Mouse (Mus musculus) adrenal gland, postnatal 14 days (tissue): Measurements from ENCODE around the gene Ifi27l2b. TPM values are rescaled to one million over a fixed set of nuclear protein-coding genes. Genes with fewer than 3 reads are reported as not detected.

Experiments
- DNase-seq: peaks from one replicate; pipeline ENCODE4 v3.0.0; 2021; ENCODE audit warnings: mixed read lengths
- total RNA-seq: library from RNA; stranded (reverse); gene quantifications from 2 replicates; pipeline ENCODE4 v1.2.3, GENCODE M21; 2021

Ifi27l2b gene
- total RNA-seq, 1 experiment from 2014 or later, result not detected

GRCm38 (mm10) chr12:103437601-103438000 is 19.4 kb downstream of the Ifi27l2b start:
- DNase-seq, result peak; percentile 54

GRCm38 (mm10) chr12:103434861-103435260 is 22.2 kb downstream of the Ifi27l2b start:
- no peak for DNase-seq

- DNase-seq, result peak; percentile 88
Measured at GRCm38 (mm10) chr12:103433986-103434731, 22.9 kb downstream of the Ifi27l2b start, which contains the start of gene Ifi27. Ifi27 (plus strand) TSS chr12:103434211.

- peak; percentile 80 for DNase-seq
Measured at GRCm38 (mm10) chr12:103433430-103433829, 23.6 kb downstream of the Ifi27l2b start.

- DNase-seq, result peak; percentile 3
Measured at GRCm38 (mm10) chr12:103426710-103427109, 30.3 kb downstream of the Ifi27l2b start.

- peak; percentile 98 for DNase-seq
Measured at GRCm38 (mm10) chr12:103425729-103426470, 31.1 kb downstream of the Ifi27l2b start, which contains the start of gene Ddx24. Ddx24 (minus strand) TSS chr12:103425830.

GRCm38 (mm10) chr12:103425016-103425728 is 31.9 kb downstream of the Ifi27l2b start:
- peak; percentile 6 for DNase-seq

- DNase-seq, result peak; percentile 2
Measured at GRCm38 (mm10) chr12:103408144-103408543, 48.9 kb downstream of the Ifi27l2b start.

GRCm38 (mm10) chr12:103407720-103408119 is 49.3 kb downstream of the Ifi27l2b start, which contains the start of gene 9330161L09Rik:
9330161L09Rik (minus strand) TSS chr12:103407820.
- peak; percentile 2 for DNase-seq

GRCm38 (mm10) chr12:103404131-103404530 is 52.9 kb downstream of the Ifi27l2b start:
- DNase-seq, result no peak

Other genes starting within 250 kb of the Ifi27l2b start
- 2.1 and 2.3 TPM in 2 replicates for gene Prima1, start 215.1 kb downstream of the Ifi27l2b start, total RNA-seq
- gene Fam181a, start 146.2 kb downstream of the Ifi27l2b start, total RNA-seq, result not detected in 2 replicates
- 1.1 and 2.2 TPM in 2 replicates for gene Asb2, start 101.2 kb downstream of the Ifi27l2b start, total RNA-seq
- gene Otub2, start 68.5 kb downstream of the Ifi27l2b start, total RNA-seq, result 3.1 and 3.7 TPM in 2 replicates
- gene 9330161L09Rik, start 49.4 kb downstream of the Ifi27l2b start, total RNA-seq, result 0.90 and 0.93 TPM in 2 replicates
- 92.3 and 99.1 TPM in 2 replicates for gene Ddx24, start 31.4 kb downstream of the Ifi27l2b start, total RNA-seq
- gene Ifi27, start 23.0 kb downstream of the Ifi27l2b start, total RNA-seq, result 1,163 and 1,199 TPM in 2 replicates
- 15.4 and 19.7 TPM in 2 replicates for gene Ifi27l2a, start 13.5 kb downstream of the Ifi27l2b start, total RNA-seq
- 2.9 and 3.2 TPM in 2 replicates for gene Ppp4r4, start 75.1 kb upstream of the Ifi27l2b start, total RNA-seq
- 2.9 and 17.0 TPM in 2 replicates for gene Serpina10, start 174.2 kb upstream of the Ifi27l2b start, total RNA-seq
- gene Serpina6, start 200.0 kb upstream of the Ifi27l2b start, total RNA-seq, result 5.4 and 113 TPM in 2 replicates
- not detected in 2 replicates for gene Serpina16, start 218.9 kb upstream of the Ifi27l2b start, total RNA-seq
- not detected in 2 replicates for gene Serpina1f, start 238.3 kb upstream of the Ifi27l2b start, total RNA-seq